Mouse (Mus musculus) stomach, postnatal 0 days (tissue): ENCODE measurements around the gene Galr2.

ENCODE experiments used
- CTCF ChIP-seq: IDR thresholded peaks from 2 replicates; pipeline ENCODE4 v1.5.1; 2016; ENCODE audit warnings: antibody characterized with exemption, low read depth, mild to moderate bottlenecking, moderate library complexity
- EP300 ChIP-seq: optimal IDR thresholded peaks from 2 replicates; pipeline ENCODE3; 2016; ENCODE audit warnings: antibody characterized with exemption

DNA sequence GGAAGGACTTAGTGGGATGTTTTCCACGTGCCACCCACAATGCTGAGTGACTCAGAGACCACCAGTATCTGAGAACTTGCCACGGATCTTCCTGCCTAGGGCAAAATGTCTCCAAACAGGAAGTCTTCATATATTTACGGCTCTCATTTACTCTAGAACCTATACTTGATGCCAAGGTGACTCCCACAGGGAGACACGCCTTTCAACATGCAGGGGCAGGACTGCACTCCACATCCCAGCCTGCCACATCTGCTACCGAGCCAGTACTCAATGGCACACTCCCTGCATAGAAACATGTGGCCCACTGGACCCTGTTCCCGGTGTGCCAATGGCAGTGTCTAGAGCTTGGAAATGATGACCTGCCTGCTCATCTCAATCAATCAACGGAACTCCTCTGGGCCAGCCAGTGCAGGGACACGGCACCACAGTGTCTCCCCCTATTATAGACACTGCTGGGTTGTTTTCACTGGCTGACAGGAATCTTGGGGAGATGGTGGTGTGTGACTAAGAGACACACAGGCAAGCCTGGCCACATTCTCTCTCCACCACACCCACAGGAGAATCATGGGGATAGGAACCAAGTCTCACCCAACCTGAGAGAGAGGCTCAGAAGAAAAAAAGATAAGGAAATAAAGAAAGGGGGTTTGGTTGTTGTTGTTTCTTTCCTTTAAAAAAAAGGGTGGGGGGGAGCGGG is 24.6 kb upstream of the Galr2 start:
- TF ChIP-seq EP300 (no peak), CTCF (no peak)
